Mouse (Mus musculus) bone marrow macrophage, adult 2 months (primary cell): ENCODE measurements around the gene Msh4.

ENCODE experiments used
- CTCF ChIP-seq: IDR thresholded peaks from 2 replicates; pipeline ENCODE4 v1.5.1; 2012; ENCODE audit warnings: low read depth, mild to moderate bottlenecking, low read length, moderate library complexity
- POLR2A ChIP-seq: IDR thresholded peaks from 2 replicates; pipeline ENCODE4 v1.6.1; 2012; ENCODE audit warnings: mild to moderate bottlenecking, low read depth, low read length, borderline replicate concordance

- TF ChIP-seq POLR2A (no peak), CTCF (no peak)
These were observed 42.1 kb downstream of the Msh4 start for GRCm38 (mm10) chr3:153863816-153864215.
